Mouse (Mus musculus) CH12.LX (cell line): ENCODE data around the gene St8sia1.

Experiments
- CTCF ChIP-seq, 2 experiments: IDR thresholded peaks in 1 of 2; conservative IDR thresholded peaks in 1 of 2; 2 replicates each; pipeline ENCODE4 v1.5.1; 2011 to 2012; ENCODE audit warnings: low read depth in 2 of 2, low read length in 2 of 2, improper control_type of control experiment in 1 of 2, inconsistent platforms in 1 of 2, mild to moderate bottlenecking in 1 of 2, moderate library complexity in 1 of 2
- E2F4 ChIP-seq: IDR thresholded peaks from 2 replicates; pipeline ENCODE4 v1.6.1; 2011; ENCODE audit warnings: low read depth, low read length, improper control_type of control experiment; ENCODE audit not compliant: insufficient replicate concordance
- HCFC1 ChIP-seq: IDR thresholded peaks from 2 replicates; pipeline ENCODE4 v1.6.1; 2012; ENCODE audit warnings: low read depth, mild to moderate bottlenecking, inconsistent platforms, low read length, improper control_type of control experiment
- IRF4 ChIP-seq: IDR thresholded peaks from 2 replicates; pipeline ENCODE4 v1.6.1; 2014; ENCODE audit warnings: low read depth, mild to moderate bottlenecking, inconsistent platforms, low read length, improper control_type of control experiment
- JUN ChIP-seq: IDR thresholded peaks from 2 replicates; pipeline ENCODE4 v1.6.1; 2011; ENCODE audit warnings: low read depth, mild to moderate bottlenecking, low read length, improper control_type of control experiment, moderate library complexity; ENCODE audit not compliant: insufficient read depth
- MYC ChIP-seq: IDR thresholded peaks from 2 replicates; pipeline ENCODE4 v1.6.1; 2011; ENCODE audit warnings: low read depth, mild to moderate bottlenecking, improper control_type of control experiment, low read length
- NELFE ChIP-seq: IDR thresholded peaks from 2 replicates; pipeline ENCODE4 v1.6.1; 2011; ENCODE audit warnings: low read depth, low read length, improper control_type of control experiment
- NRF1 ChIP-seq: IDR thresholded peaks from 2 replicates; pipeline ENCODE4 v1.6.1; 2014; ENCODE audit warnings: low read depth, mild to moderate bottlenecking, inconsistent platforms, low read length, improper control_type of control experiment, moderate library complexity
- POLR2A ChIP-seq: IDR thresholded peaks from 2 replicates; pipeline ENCODE4 v1.6.1; 2011; ENCODE audit warnings: low read depth, mild to moderate bottlenecking, improper control_type of control experiment, low read length
- RCOR1 ChIP-seq: conservative IDR thresholded peaks from 2 replicates; pipeline ENCODE4 v1.6.1; 2012; ENCODE audit warnings: low read depth, mild to moderate bottlenecking, inconsistent platforms, low read length, improper control_type of control experiment
- SMC3 ChIP-seq: IDR thresholded peaks from 2 replicates; pipeline ENCODE4 v1.6.1; 2011; ENCODE audit warnings: low read depth, low read length, improper control_type of control experiment
- TBP ChIP-seq: conservative IDR thresholded peaks from 2 replicates; pipeline ENCODE4 v1.6.1; 2011; ENCODE audit warnings: low read depth, low read length, improper control_type of control experiment
- UBTF ChIP-seq: IDR thresholded peaks from 2 replicates; pipeline ENCODE4 v1.6.1; 2012; ENCODE audit warnings: low read depth, mild to moderate bottlenecking, inconsistent platforms, low read length, improper control_type of control experiment, moderate library complexity
- ZKSCAN1 ChIP-seq: IDR thresholded peaks from 2 replicates; pipeline ENCODE4 v1.6.1; 2012; ENCODE audit warnings: low read depth, inconsistent platforms, low read length, improper control_type of control experiment, borderline replicate concordance

DNA sequence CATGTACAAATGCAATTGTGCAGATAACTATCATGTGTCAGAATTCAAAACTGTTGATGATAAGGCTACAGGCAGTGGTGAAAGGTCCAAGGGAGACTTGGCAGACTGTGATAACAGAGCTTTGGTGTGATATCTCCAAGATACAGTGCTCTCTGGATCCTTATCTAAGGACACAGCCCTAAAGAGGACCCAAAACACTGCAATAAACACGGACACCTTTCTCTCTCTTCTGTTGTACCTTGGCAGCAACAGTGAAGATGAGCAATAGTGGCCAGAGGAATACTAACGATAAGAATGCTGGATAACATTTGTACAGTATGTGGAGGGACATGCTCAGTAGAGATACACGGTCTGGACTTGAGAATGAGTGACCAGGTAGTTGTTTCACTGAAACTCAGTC is 55.8 kb downstream of the St8sia1 start:
- TF ChIP-seq JUN = no peak
- no peak for TF ChIP-seq POLR2A
- no peak for TF ChIP-seq UBTF
- no peak for TF ChIP-seq HCFC1
- TF ChIP-seq CTCF (conservative IDR thresholded peaks at IDR 0.05 in 1 of 2, IDR thresholded peaks at IDR 0.05 in 1 of 2; ENCODE audit: low read depth in 2 of 2, low read length in 2 of 2) = no peak
- TF ChIP-seq TBP = no peak
- TF ChIP-seq SMC3 = no peak
- no peak for TF ChIP-seq NRF1
- no peak for TF ChIP-seq NELFE
- no peak for TF ChIP-seq IRF4
- TF ChIP-seq RCOR1 = no peak
- TF ChIP-seq MYC = no peak
- TF ChIP-seq E2F4 = no peak
- TF ChIP-seq ZKSCAN1 = no peak
